Mouse (Mus musculus) CH12.LX (cell line): ENCODE measurements around the gene Bfsp2. TPM values are rescaled to one million over a fixed set of nuclear protein-coding genes. Genes with fewer than 3 reads are reported as not detected.

ENCODE experiments used
- DNase-seq: peaks from one replicate; pipeline ENCODE4 v3.0.0-alpha.2; 2013; ENCODE audit errors: extremely low read depth
- H3K27ac ChIP-seq: 2 replicates; pipeline ENCODE4 v1.5.1; 2012; ENCODE audit warnings: low read depth, mild to moderate bottlenecking, control low read depth, moderate library complexity; ENCODE audit not compliant: insufficient read depth
- H3K27me3 ChIP-seq: replicated peaks from 2 replicates; pipeline ENCODE3; 2012; ENCODE audit warnings: inconsistent platforms
- H3K36me3 ChIP-seq, 2 experiments: replicated peaks in 1 of 2; 2 replicates each; pipeline versions ENCODE3 to v1.6.1; 2012; ENCODE audit warnings: inconsistent platforms in 1 of 2, low read length in 1 of 2, mild to moderate bottlenecking in 1 of 2, mixed read lengths in 1 of 2, moderate library complexity in 1 of 2; ENCODE audit not compliant: control insufficient read depth in 1 of 2, insufficient read depth in 1 of 2
- H3K4me1 ChIP-seq, 2 experiments: 2 replicates each; pipeline ENCODE4 v1.6.1; 2012; ENCODE audit warnings: inconsistent platforms in 1 of 2, moderate library complexity in 1 of 2; ENCODE audit not compliant: insufficient read depth in 2 of 2, control insufficient read depth in 1 of 2
- H3K4me2 ChIP-seq: 2 replicates; pipeline ENCODE4 v1.6.1; 2012; ENCODE audit warnings: low read depth, mild to moderate bottlenecking, control low read depth; ENCODE audit not compliant: poor library complexity, insufficient read depth, severe bottlenecking
- H3K4me3 ChIP-seq, 3 experiments: fragments of 150-350 bp in 1 of 3; sonication (generic) in 1 of 3; replicated peaks in 1 of 3; 2 replicates each; pipeline versions ENCODE3 to v1.5.1; 2011 to 2012; ENCODE audit warnings: low read depth in 2 of 3, low read length in 2 of 3, mild to moderate bottlenecking in 2 of 3, moderate library complexity in 2 of 3, control low read depth in 1 of 3, improper control_type of control experiment in 1 of 3, inconsistent platforms in 1 of 3, mixed read lengths in 1 of 3; ENCODE audit not compliant: poor library complexity in 1 of 3
- H3K79me2 ChIP-seq: replicated peaks from 2 replicates; pipeline ENCODE4 v1.6.1; 2012; ENCODE audit warnings: mild to moderate bottlenecking, moderate library complexity; ENCODE audit not compliant: control insufficient read depth, poor library complexity, insufficient read depth, severe bottlenecking; ENCODE audit errors: extremely low read depth
- H3K9ac ChIP-seq: 2 replicates; pipeline ENCODE4 v1.6.1; 2012; ENCODE audit warnings: low read depth, mild to moderate bottlenecking, control low read depth, moderate library complexity; ENCODE audit not compliant: insufficient read depth
- H3K9me3 ChIP-seq: replicated peaks from 2 replicates; pipeline ENCODE3; 2012; ENCODE audit warnings: low read length, inconsistent platforms, mixed read lengths
- CTCF ChIP-seq, 2 experiments: IDR thresholded peaks in 1 of 2; conservative IDR thresholded peaks in 1 of 2; 2 replicates each; pipeline ENCODE4 v1.5.1; 2011 to 2012; ENCODE audit warnings: low read depth in 2 of 2, low read length in 2 of 2, improper control_type of control experiment in 1 of 2, inconsistent platforms in 1 of 2, mild to moderate bottlenecking in 1 of 2, moderate library complexity in 1 of 2
- EP300 ChIP-seq: IDR thresholded peaks from 2 replicates; pipeline ENCODE4 v1.6.1; 2011; ENCODE audit warnings: low read length, improper control_type of control experiment
- MAX ChIP-seq: IDR thresholded peaks from 2 replicates; pipeline ENCODE4 v1.6.1; 2011; ENCODE audit warnings: low read length, improper control_type of control experiment
- MXI1 ChIP-seq: IDR thresholded peaks from 2 replicates; pipeline ENCODE4 v1.6.1; 2011; ENCODE audit warnings: mild to moderate bottlenecking, low read depth, low read length, improper control_type of control experiment
- MYC ChIP-seq: IDR thresholded peaks from 2 replicates; pipeline ENCODE4 v1.6.1; 2011; ENCODE audit warnings: low read depth, mild to moderate bottlenecking, improper control_type of control experiment, low read length
- NELFE ChIP-seq: IDR thresholded peaks from 2 replicates; pipeline ENCODE4 v1.6.1; 2011; ENCODE audit warnings: low read depth, low read length, improper control_type of control experiment
- PAX5 ChIP-seq: IDR thresholded peaks from 2 replicates; pipeline ENCODE4 v1.6.1; 2012; ENCODE audit warnings: low read length, inconsistent platforms, mixed read lengths
- POLR2A ChIP-seq: IDR thresholded peaks from 2 replicates; pipeline ENCODE4 v1.6.1; 2011; ENCODE audit warnings: low read depth, mild to moderate bottlenecking, improper control_type of control experiment, low read length
- RAD21 ChIP-seq: IDR thresholded peaks from 2 replicates; pipeline ENCODE4 v1.6.1; 2011; ENCODE audit warnings: low read depth, mild to moderate bottlenecking, low read length, improper control_type of control experiment, moderate library complexity
- SIN3A ChIP-seq: IDR thresholded peaks from 2 replicates; pipeline ENCODE4 v1.6.1; 2012; ENCODE audit warnings: low read length, improper control_type of control experiment, inconsistent platforms
- SMC3 ChIP-seq: IDR thresholded peaks from 2 replicates; pipeline ENCODE4 v1.6.1; 2011; ENCODE audit warnings: low read depth, low read length, improper control_type of control experiment
- TBP ChIP-seq: conservative IDR thresholded peaks from 2 replicates; pipeline ENCODE4 v1.6.1; 2011; ENCODE audit warnings: low read depth, low read length, improper control_type of control experiment
- TCF12 ChIP-seq: IDR thresholded peaks from 2 replicates; pipeline ENCODE4 v1.6.1; 2014; ENCODE audit warnings: low read depth, mild to moderate bottlenecking, inconsistent platforms, low read length, improper control_type of control experiment
- USF2 ChIP-seq: conservative IDR thresholded peaks from 2 replicates; pipeline ENCODE4 v1.6.1; 2011; ENCODE audit warnings: low read depth, low read length, improper control_type of control experiment
- ZC3H11A ChIP-seq: IDR thresholded peaks from 2 replicates; pipeline ENCODE4 v1.6.1; 2012; ENCODE audit warnings: low read depth, mild to moderate bottlenecking, inconsistent platforms, low read length, improper control_type of control experiment
- ZMIZ1 ChIP-seq: IDR thresholded peaks from 2 replicates; pipeline ENCODE4 v1.6.1; 2012; ENCODE audit warnings: low read depth, mild to moderate bottlenecking, inconsistent platforms, low read length, improper control_type of control experiment
- dilution Hi-C: fragments of 300-500 bp; cut with MboI; formaldehyde crosslinking; loops from 2 replicates; pipeline ENCODE4 v1.14.3; 2020; ENCODE audit warnings: low sequenced_read_pairs; ENCODE audit not compliant: extremely low pct_unique_long_range_greater_than_20kb, extremely low pct_ligation_motif_present
- in situ Hi-C: fragments of 300-500 bp; cut with MboI; formaldehyde crosslinking; loops from 3 replicates; pipeline ENCODE4 v1.14.3; 2019; ENCODE audit warnings: low sequenced_read_pairs, low pct_ligation_motif_present, low pct_unique_long_range_greater_than_20kb, mixed read lengths
- polyA plus RNA-seq: library from polyadenylated mRNA; unstranded; fragments of >175 nt; gene quantifications from 2 replicates; pipeline ENCODE4 v1.2.1, GENCODE M21; 2012; ENCODE audit warnings: low read depth; ENCODE audit not compliant: insufficient read length
- total RNA-seq, 2 experiments: library from RNA; depleted of rRNA; stranded (reverse); fragments of 300-350 nt in 1 of 2; fragments of >200 nt in 1 of 2; gene quantifications; 2 replicates each; pipeline ENCODE4 v1.2.3; 2012 to 2014

Bfsp2 gene
- total and polyA plus RNA-seq, 3 experiments = 0.64 to 4.8 (median 3.4) TPM

- H3K27ac ChIP-seq = no peak overlapping the region
- in situ Hi-C loops = loop anchor here (10.0 to 25.0 kb wide), 2 partner anchors 260 to 518 kb away; partner anchors contain the start of gene Nphp3
- no peaks in the 10 kb centered on the region for H3K9me3 ChIP-seq
- H3K4me2 ChIP-seq = no peak overlapping the region
- H3K4me3 ChIP-seq = no peak overlapping the region
- no peak overlapping the region for H3K9ac ChIP-seq
- H3K4me1 ChIP-seq = peaks cover 4 to 20% of the 10 kb centered on the region in 2 experiments
- no peaks in the 10 kb centered on the region for H3K79me2 ChIP-seq
- no peaks in the 10 kb centered on the region for H3K36me3 ChIP-seq
- TF ChIP-seq MAX (peak; percentile 68), MYC (peak; percentile 68; the same call in 1 of the 2 replicates), ZC3H11A (peak; percentile 16; the same call in 1 of the 2 replicates), RAD21 (peak; percentile 91), NELFE (no peak; the same call in 1 of the 2 replicates), TBP (no peak), CTCF (conservative IDR thresholded peaks at IDR 0.05 in 1 of 2, IDR thresholded peaks at IDR 0.05 in 1 of 2; ENCODE audit: low read depth in 2 of 2, low read length in 2 of 2) (peak; percentile 28 to 91; a peak in 3 of 4 replicates), SMC3 (peak; percentile 78)
- DNase-seq = peak; percentile 38
- dilution Hi-C loops = no loop called here
- H3K27me3 ChIP-seq = peaks cover 15% of the 10 kb centered on the region
Observed at GRCm38 (mm10) chr9:103494346-103495020, 14.3 kb upstream of the Bfsp2 start.

GRCm38 (mm10) chr9:103491985-103492384 is 11.8 kb upstream of the Bfsp2 start:
- Histone ChIP-seq H3K79me2 (no peaks in the 10 kb centered on the region), H3K4me3 (no peak overlapping the region), H3K36me3 (no peaks in the 10 kb centered on the region)
- no peak for DNase-seq
- TF ChIP-seq PAX5 (no peak), MXI1 (no peak), ZMIZ1 (no peak), SIN3A (no peak), POLR2A (no peak), EP300 (no peak), USF2 (no peak), RAD21 (no peak)
- TF ChIP-seq, all 38 proteins: peak for 0
- Histone ChIP-seq H3K27me3 (peaks cover 23% of the 10 kb centered on the region), H3K9me3 (no peaks in the 10 kb centered on the region), H3K4me1 (peaks cover 17 to 32% of the 10 kb centered on the region in 2 experiments), H3K4me2 (no peak overlapping the region), H3K27ac (no peak overlapping the region), H3K9ac (no peak overlapping the region)
- in situ Hi-C loops (loop anchor here (10.0 to 25.0 kb wide), 2 partner anchors 263 to 520 kb away; partner anchors contain the start of gene Nphp3), dilution Hi-C loops (no loop called here)

GRCm38 (mm10) chr9:103490439-103490838 is 10.2 kb upstream of the Bfsp2 start:
- Histone ChIP-seq H3K27ac (no peak overlapping the region), H3K36me3 (no peaks in the 10 kb centered on the region), H3K27me3 (peaks cover 21% of the 10 kb centered on the region), H3K4me3 (no peak overlapping the region), H3K9ac (no peak overlapping the region), H3K4me1 (peaks cover 17 to 32% of the 10 kb centered on the region in 2 experiments), H3K79me2 (no peaks in the 10 kb centered on the region), H3K4me2 (no peak overlapping the region), H3K9me3 (no peaks in the 10 kb centered on the region)
- peak; percentile 59 for DNase-seq
- in situ Hi-C loops = loop anchor here (10.0 to 25.0 kb wide), 2 partner anchors 264 to 522 kb away; partner anchors contain the start of gene Nphp3
- dilution Hi-C loops = no loop called here
- TF ChIP-seq CTCF (conservative IDR thresholded peaks at IDR 0.05 in 1 of 2, IDR thresholded peaks at IDR 0.05 in 1 of 2; ENCODE audit: low read depth in 2 of 2, low read length in 2 of 2) (peak; percentile 68 to 87), SMC3 (peak; percentile 75), PAX5 (no peak), TCF12 (no peak), RAD21 (peak; percentile 81)
